Mouse (Mus musculus) bone marrow, adult 2 months (tissue): ENCODE data around the gene Gm525.

Experiments
- CTCF ChIP-seq: fragments of 200-500 bp; IDR thresholded peaks from 2 replicates; pipeline ENCODE4 v1.5.1; 2011; ENCODE audit warnings: low read length, control low read depth; ENCODE audit not compliant: control insufficient read depth, insufficient read depth
- POLR2A ChIP-seq: fragments of 200-500 bp; IDR thresholded peaks from 2 replicates; pipeline ENCODE4 v1.6.1; 2011; ENCODE audit warnings: low read depth, mild to moderate bottlenecking, control low read depth, low read length, borderline replicate concordance; ENCODE audit not compliant: control insufficient read depth

- TF ChIP-seq CTCF (no peak), POLR2A (no peak)
Measured at GRCm38 (mm10) chr11:89071522-89071921, 2.1 kb upstream of the Gm525 start.
